Mouse (Mus musculus) kidney, postnatal 25 days (tissue): ENCODE results near the gene Cib2.
"Not testable (repeated sequence)": the region's sequence is repeated elsewhere in the genome, so short reads cannot be mapped to it uniquely, and the experiment has no call there.

ENCODE experiments used
- DNase-seq, 2 experiments: peaks; one replicate each; pipeline ENCODE4 v3.0.0; 2021; ENCODE audit warnings: mixed read lengths in 2 of 2

Gene Cib2

DNA sequence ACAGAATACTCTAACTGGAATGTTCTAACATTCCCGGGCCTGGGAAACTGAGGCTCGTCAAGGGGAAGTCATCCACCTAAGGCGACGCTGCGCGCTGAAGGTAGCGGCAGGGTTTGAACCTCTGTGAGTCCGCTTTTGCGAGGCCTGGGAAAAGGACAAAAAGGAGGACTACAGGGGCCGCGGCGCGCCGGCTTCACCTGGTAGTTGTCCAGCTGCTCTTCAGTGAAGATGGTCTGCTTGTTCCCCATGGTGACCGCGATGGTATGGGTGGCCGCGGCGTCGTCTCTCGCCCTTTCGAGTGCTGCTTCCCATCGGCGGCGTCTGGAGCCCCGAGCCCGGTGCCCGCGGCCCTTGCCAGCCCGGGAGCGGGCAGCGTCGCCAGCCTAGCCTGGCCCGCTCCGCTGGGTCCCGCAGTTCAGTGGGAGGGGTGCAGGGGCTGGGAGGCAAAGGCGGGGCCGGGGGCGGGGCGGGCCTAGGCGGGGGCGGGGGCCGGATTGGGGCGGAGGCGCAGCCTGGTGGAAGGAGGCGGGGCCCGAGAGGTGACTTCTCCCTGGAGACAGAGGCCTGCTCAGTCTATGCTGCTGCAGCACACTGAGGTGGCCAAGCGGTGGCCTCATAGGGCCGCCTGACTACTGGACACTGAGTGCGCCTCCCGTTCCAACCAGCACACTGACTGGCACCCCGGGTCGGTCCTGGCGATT, at the start of gene Cib2:
Gene Cib2 (minus strand): TSS at position 448 of the 701 bp plus-strand sequence.
- DNase-seq = peak; percentile 91 to 94

GRCm38 (mm10) chr9:54604886-54605285, 44.9 kb upstream of the Cib2 start:
- peak; percentile 77 to 78 for DNase-seq

- DNase-seq = no peak
Observed at GRCm38 (mm10) chr9:54604131-54604654, 44.2 kb upstream of the Cib2 start.

DNA sequence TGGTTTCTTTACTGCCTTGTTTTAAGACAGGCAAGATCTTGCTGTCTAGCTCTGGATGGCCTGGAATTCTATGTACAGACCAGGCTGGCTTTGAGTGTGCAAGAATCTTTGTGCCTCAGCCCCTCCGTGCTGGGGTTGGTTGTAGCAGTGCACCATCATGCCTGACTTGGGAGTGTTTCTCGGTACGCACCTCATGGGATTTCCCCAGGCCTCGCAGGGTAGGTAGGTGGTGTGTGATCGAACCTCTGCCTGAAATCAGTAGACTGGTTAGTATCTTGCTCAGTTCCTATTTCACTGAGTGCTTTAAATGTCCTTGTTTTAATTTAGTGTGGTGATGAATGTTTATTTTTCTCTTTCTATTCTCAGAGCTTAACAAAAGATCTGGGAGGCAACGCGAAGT, 42.9 kb upstream of the Cib2 start:
- DNase-seq = no peak

GRCm38 (mm10) chr9:54602386-54602785, 42.4 kb upstream of the Cib2 start:
- DNase-seq = no peak

DNA sequence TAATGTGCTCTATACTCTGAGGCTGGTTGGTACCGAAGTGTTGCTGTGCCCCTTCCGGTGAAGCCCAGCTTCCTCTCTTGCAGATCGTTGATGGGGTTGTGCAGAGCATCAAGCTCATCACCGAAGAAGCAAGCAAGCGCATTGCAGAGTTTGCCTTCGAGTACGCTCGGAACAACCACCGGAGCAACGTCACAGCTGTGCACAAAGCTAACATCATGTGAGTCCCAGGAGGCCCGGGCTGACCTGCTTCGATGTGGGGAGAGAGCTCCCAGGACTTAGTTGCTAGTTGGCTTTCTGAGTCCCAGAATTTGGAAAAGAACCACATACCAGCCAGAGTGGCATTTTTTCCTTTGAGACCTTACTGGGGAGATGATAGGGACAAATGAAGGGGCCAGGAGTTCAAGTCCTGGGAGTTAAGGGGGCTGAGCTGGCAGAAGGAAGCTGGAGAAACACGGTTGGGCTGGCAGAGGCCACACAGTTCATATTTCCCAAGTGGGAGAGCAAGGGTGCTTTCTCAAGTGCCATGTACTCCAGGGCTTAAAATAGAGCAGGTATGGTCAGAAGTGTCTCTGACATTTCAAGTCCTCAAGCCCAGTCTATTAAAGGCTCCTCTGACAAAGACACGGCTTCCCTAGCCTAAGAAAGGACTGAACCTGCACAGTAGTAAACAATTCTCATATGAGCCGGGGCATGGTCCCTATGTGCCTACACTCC, 36.9 kb upstream of the Cib2 start:
- DNase-seq = no peak

GRCm38 (mm10) chr9:54593652-54594051, 33.6 kb upstream of the Cib2 start:
- not testable (repeated sequence) for DNase-seq

DNA sequence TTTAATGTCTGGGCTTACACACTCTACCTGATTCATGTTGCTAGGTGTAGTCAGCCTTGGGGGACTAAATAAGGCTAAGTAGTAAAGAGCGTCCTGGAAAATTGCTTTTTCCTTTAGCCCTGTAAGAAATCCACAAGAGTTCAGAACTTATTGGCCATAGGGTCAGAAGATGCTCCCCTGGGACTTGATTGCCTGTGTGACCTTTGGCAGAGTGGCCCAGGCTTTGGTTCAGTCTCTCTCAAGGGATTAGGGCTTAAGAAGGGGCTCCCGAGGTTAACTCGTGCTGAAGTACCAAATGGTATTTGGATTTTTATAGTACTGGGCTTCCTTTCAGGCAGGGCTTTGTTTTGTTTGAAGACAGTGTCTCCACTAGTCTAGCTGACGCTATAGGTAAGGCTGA, 27.8 kb upstream of the Cib2 start:
- no peak for DNase-seq

GRCm38 (mm10) chr9:54586199-54587061, 26.4 kb upstream of the Cib2 start, which contains the start of gene Idh3a:
Idh3a (plus strand) TSS chr9:54586334.
- peak; percentile 98 to 99 for DNase-seq

GRCm38 (mm10) chr9:54585839-54586198, 25.8 kb upstream of the Cib2 start:
- no peak for DNase-seq

- DNase-seq = not testable (repeated sequence)
Observed at GRCm38 (mm10) chr9:54584127-54584526, 24.1 kb upstream of the Cib2 start.

DNA sequence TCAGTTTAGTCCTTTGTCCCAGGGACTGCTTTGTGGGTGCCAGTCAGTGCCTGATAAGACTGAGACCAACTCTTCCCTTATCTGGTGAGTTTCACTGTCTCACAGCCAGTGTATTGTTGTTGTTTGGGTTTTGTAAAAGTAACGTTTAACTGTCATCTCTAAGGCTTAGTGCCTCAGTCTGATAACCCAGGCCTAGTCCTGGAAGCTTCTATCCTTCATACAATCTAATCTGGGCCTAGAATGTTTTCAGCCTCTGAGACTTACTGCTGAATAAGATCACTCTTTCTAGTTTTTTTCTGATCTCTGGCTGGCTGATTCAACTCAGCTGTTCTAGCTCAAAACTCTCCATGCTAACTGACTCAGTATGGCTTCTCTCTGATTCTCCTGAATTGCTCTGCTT, 23.7 kb upstream of the Cib2 start:
- DNase-seq = no peak

GRCm38 (mm10) chr9:54571130-54571839, 11.3 kb upstream of the Cib2 start:
- DNase-seq = no peak

GRCm38 (mm10) chr9:54568732-54569131, 8.7 kb upstream of the Cib2 start:
- DNase-seq = no peak

- no peak for DNase-seq
Observed at GRCm38 (mm10) chr9:54566958-54567357, 6.9 kb upstream of the Cib2 start.

- DNase-seq = no peak
Observed at GRCm38 (mm10) chr9:54560831-54561601, 998 bp upstream of the Cib2 start.

- no peak for DNase-seq
Observed at GRCm38 (mm10) chr9:54558731-54559130, 1.3 kb downstream of the Cib2 start.

- no peak for DNase-seq
Observed at GRCm38 (mm10) chr9:54555044-54555443, 5.0 kb downstream of the Cib2 start.

DNA sequence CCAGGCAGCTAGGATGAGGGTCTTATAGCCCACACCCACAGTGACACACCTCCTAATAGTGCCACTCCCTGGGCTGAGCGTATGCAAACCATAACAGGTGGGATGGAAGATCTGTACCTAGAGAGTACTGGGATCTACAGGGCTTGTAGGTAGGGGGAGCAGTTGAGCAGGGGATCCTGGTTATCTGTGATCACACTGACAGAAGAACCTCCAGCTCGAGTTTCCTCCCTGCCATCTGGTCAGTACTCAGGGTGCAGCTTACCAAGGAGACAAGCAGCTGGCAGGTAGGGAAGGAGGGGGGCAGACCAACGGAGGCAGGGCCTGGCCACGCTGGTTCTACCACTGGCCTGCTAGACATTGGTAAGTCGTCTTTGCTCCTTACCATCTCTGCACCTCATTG, 7.6 kb downstream of the Cib2 start:
- DNase-seq = peak in 1 of 2 experiments; percentile 54

DNA sequence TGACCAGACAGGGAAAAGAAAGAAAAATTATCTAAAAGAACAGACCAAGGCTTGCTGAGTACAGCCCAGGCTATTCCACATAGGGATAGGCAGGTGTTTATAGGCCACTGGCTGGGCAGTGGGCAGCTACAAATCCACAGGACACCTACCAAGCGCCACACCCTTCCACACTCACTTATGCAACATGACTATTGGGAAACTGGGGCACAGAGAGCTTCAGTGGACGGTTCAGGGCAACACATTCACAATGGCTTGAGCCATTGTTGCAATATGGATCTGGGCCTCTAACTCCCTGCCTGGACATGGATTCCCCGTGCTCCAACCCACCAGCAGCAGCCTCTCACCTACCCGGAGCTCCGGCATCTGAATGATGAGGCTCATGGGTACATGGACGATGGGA, 10.6 kb downstream of the Cib2 start:
- DNase-seq = no peak

GRCm38 (mm10) chr9:54547536-54547935, 12.5 kb downstream of the Cib2 start:
- DNase-seq = peak; percentile 69 to 80

- no peak for DNase-seq
Observed at GRCm38 (mm10) chr9:54544954-54545315, 15.1 kb downstream of the Cib2 start.
